Mouse (Mus musculus) urinary bladder, postnatal 4 days (tissue): Measurements from ENCODE around the gene Nptx1.

Experiments
- DNase-seq, 2 experiments: peaks; one replicate each; pipeline ENCODE4 v3.0.0; 2021 to 2022; ENCODE audit warnings: low spot score in 2 of 2

The Nptx1 gene

GRCm38 (mm10) chr11:119491690-119492087 is 55.9 kb downstream of the Nptx1 start:
- no peak for DNase-seq

DNA sequence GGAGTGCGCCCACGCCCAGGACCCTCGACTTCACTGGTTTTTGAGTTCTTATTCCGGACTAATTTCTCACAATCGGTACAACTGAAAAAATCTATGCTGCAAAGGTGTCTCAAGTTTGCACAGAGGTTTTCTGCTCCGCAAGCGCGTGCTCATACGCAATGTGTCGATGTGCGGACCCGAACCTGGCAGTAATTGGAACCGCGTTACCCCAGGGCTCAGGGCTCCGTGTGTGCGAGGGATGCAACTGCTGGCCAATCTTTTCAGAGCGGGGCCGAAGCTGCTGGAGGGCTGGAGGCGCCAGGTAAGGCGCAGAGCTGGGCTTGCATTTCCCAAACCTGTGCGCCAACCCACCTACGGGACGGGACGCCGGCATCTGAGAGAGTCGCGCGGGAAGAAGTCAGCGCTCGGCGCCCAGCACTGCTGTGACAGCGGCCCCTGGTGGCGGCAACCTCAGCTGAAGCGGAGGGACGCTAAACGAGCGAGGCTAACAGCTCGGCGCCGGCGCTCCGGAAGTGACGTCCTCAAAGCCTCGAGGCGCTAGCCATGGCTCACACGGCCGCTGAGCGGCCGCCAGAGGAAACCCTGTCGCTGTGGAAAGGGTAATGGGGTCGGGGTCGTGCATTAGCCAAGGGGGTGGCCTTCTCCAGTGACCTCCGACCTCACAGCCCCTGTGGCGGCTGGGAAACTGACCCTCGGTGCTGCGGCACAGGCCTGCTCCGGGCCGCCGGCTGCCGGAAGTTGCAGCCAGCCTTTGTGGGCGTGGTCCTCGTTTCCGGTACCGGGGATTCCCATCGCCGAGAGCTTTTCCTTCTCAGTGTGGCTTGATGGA is 56.5 kb downstream of the Nptx1 start, which contains the start of gene Endov:
Gene Endov, plus strand, starts transcription at position 487 of the 829 bp plus-strand sequence.
- DNase-seq = peak; percentile 96 to 99
